In genomic region chr9:120338172-120338571, GRCm38 (mm10) we compare ENCODE assay signal across 20 mouse cellular contexts. TPM values are rescaled to one million over a fixed set of nuclear protein-coding genes. Genes with fewer than 3 reads are reported as not detected.
"Had no signal": no experiment of that assay in that cellular context is flagged by ENCODE, and none has a peak within 500 bp of the region (broad histone marks: within the 10 kb centered on the region; RNA-seq: fewer than 3 reads in every experiment).

No protein-coding gene starts in this region.

- H3K4me3 ChIP-seq: limb, embryonic 12.5 days; limb, embryonic 15.5 days; midbrain, embryonic 12.5 days; midbrain, embryonic 15.5 days; neural tube, embryonic 12.5 days; neural tube, embryonic 15.5 days had no signal

- H3K9ac ChIP-seq: limb, embryonic 12.5 days; limb, embryonic 15.5 days; liver, embryonic 14.5 days; liver, postnatal 0 days; lung, embryonic 14.5 days; midbrain, embryonic 12.5 days; midbrain, embryonic 15.5 days; neural tube, embryonic 12.5 days; neural tube, embryonic 15.5 days had no signal

- H3K27me3 ChIP-seq: limb, embryonic 12.5 days; limb, embryonic 15.5 days; midbrain, embryonic 12.5 days; midbrain, embryonic 15.5 days; neural tube, embryonic 12.5 days; neural tube, embryonic 15.5 days had no signal

- H3K27ac ChIP-seq: kidney, postnatal 0 days; limb, embryonic 12.5 days; limb, embryonic 15.5 days; liver, embryonic 14.5 days; macrophage; midbrain, embryonic 12.5 days; midbrain, embryonic 15.5 days; neural tube, embryonic 12.5 days; neural tube, embryonic 15.5 days had no signal

- H3K36me3 ChIP-seq: limb, embryonic 12.5 days; limb, embryonic 15.5 days; midbrain, embryonic 12.5 days; midbrain, embryonic 15.5 days; neural tube, embryonic 12.5 days; neural tube, embryonic 15.5 days had no signal

- DNase-seq: kidney, postnatal 36 days; left cerebral cortex, postnatal 4 days; liver, postnatal 0 days; lung, embryonic 14.5 days; right cerebral cortex, adult 18-20 months; right cerebral cortex, postnatal 14 days; right cerebral cortex, postnatal 4 days; spleen, adult 18-20 months; thymus, adult 18-20 months; thymus, postnatal 36 days had no signal

RNA-seq across cellular contexts. Expression of gene Myrip, which starts 36.9 kb away (rescaled TPM):
- total RNA-seq: megakaryocyte, adult 5-6 weeks had no signal
- polyA plus RNA-seq: macrophage had no signal
